Mouse (Mus musculus): Measurements from ENCODE around the gene Ascl4. TPM values are rescaled to one million over a fixed set of nuclear protein-coding genes. Genes with fewer than 3 reads are reported as not detected.
A peak's percentile ranks its signal among the peaks of the same experiment; 100 is the strongest.

The Ascl4 gene
- polyA plus RNA-seq, 1 experiment from 2014 or later: 0.49 TPM

- Histone ChIP-seq H3K27ac (replicated peaks) (peak overlapping the region; percentile 89), H3K36me3 (peaks cover 36% of the 10 kb centered on the region), H3K9me3 (replicated peaks) (no peaks in the 10 kb centered on the region), H3K4me1 (peaks cover 11% of the 10 kb centered on the region), H3K27me3 (ENCODE audit: low read depth, poor library complexity, severe bottlenecking) (no peaks in the 10 kb centered on the region), H3K4me3 (peak overlapping the region; percentile 84)
- WGBS: 9% methylated on average over 20 of the region's 20 CpGs
- DNase-seq (ENCODE audit: low spot score): no peak
These were observed 29.5 kb downstream of the Ascl4 start for GRCm38 (mm10) chr10:85956871-85957419.

GRCm38 (mm10) chr10:85957464-85957950, 30.0 kb downstream of the Ascl4 start, which contains the start of gene Rtcb:
Rtcb (minus strand) TSS chr10:85957823.
- H3K9me3 ChIP-seq (replicated peaks): no peaks in the 10 kb centered on the region
- peaks cover 11% of the 10 kb centered on the region for H3K4me1 ChIP-seq
- H3K36me3 ChIP-seq: peaks cover 31% of the 10 kb centered on the region
- H3K4me3 ChIP-seq: peak within 1 kb of the TSS; percentile 84
- DNase-seq (ENCODE audit: low spot score): peak; percentile 94
- no peaks in the 10 kb centered on the region for H3K27me3 ChIP-seq (ENCODE audit: low read depth, poor library complexity, severe bottlenecking)
- 0% methylated on average over 38 of the region's 38 CpGs for WGBS
- peak within 1 kb of the TSS; percentile 89 for H3K27ac ChIP-seq (replicated peaks)

- Histone ChIP-seq H3K9me3 (replicated peaks) (no peaks in the 10 kb centered on the region), H3K27ac (replicated peaks) (no peak overlapping the region), H3K4me1 (0 out of 2 replicates have a peak, but pooled peaks cover 3% of the 10 kb centered on the region), H3K36me3 (no peaks in the 10 kb centered on the region), H3K27me3 (ENCODE audit: low read depth, poor library complexity, severe bottlenecking) (no peaks in the 10 kb centered on the region), H3K4me3 (no peak overlapping the region)
- 80% methylated on average over 9 of the region's 9 CpGs for WGBS
- no peak for DNase-seq (ENCODE audit: low spot score)
These were observed 35.4 kb downstream of the Ascl4 start for GRCm38 (mm10) chr10:85962897-85963296.

- no peak for DNase-seq (ENCODE audit: low spot score)
- Histone ChIP-seq H3K27ac (replicated peaks) (no peak overlapping the region), H3K4me3 (no peak overlapping the region), H3K27me3 (ENCODE audit: low read depth, poor library complexity, severe bottlenecking) (no peaks in the 10 kb centered on the region), H3K36me3 (no peaks in the 10 kb centered on the region), H3K4me1 (no peaks in the 10 kb centered on the region), H3K9me3 (replicated peaks) (no peaks in the 10 kb centered on the region)
- WGBS: 92% methylated on average over 7 of the region's 7 CpGs
These were observed 36.8 kb downstream of the Ascl4 start for GRCm38 (mm10) chr10:85964316-85964715.

GRCm38 (mm10) chr10:85966476-85966875, 39.0 kb downstream of the Ascl4 start:
- no peak for DNase-seq (ENCODE audit: low spot score)
- Histone ChIP-seq H3K27me3 (ENCODE audit: low read depth, poor library complexity, severe bottlenecking) (no peaks in the 10 kb centered on the region), H3K9me3 (replicated peaks) (no peaks in the 10 kb centered on the region), H3K27ac (replicated peaks) (no peak overlapping the region), H3K36me3 (no peaks in the 10 kb centered on the region), H3K4me1 (no peaks in the 10 kb centered on the region), H3K4me3 (no peak overlapping the region)
- 61% methylated on average over 2 of the region's 2 CpGs for WGBS

GRCm38 (mm10) chr10:85967411-85968156, 40.1 kb downstream of the Ascl4 start:
- Histone ChIP-seq H3K4me1 (no peaks in the 10 kb centered on the region), H3K27me3 (ENCODE audit: low read depth, poor library complexity, severe bottlenecking) (no peaks in the 10 kb centered on the region), H3K36me3 (no peaks in the 10 kb centered on the region), H3K4me3 (no peak overlapping the region), H3K27ac (replicated peaks) (no peak overlapping the region), H3K9me3 (replicated peaks) (no peaks in the 10 kb centered on the region)
- WGBS: 65% methylated on average over 17 of the region's 17 CpGs
- no peak for DNase-seq (ENCODE audit: low spot score)

- H3K4me3 ChIP-seq: no peak overlapping the region
- no peaks in the 10 kb centered on the region for H3K36me3 ChIP-seq
- H3K9me3 ChIP-seq (replicated peaks): no peaks in the 10 kb centered on the region
- no peaks in the 10 kb centered on the region for H3K4me1 ChIP-seq
- WGBS: 18% methylated on average over 7 of the region's 7 CpGs
- DNase-seq (ENCODE audit: low spot score): peak; percentile 81
- no peak overlapping the region for H3K27ac ChIP-seq (replicated peaks)
- no peaks in the 10 kb centered on the region for H3K27me3 ChIP-seq (ENCODE audit: low read depth, poor library complexity, severe bottlenecking)
These were observed 40.7 kb downstream of the Ascl4 start for GRCm38 (mm10) chr10:85968157-85968634.

GRCm38 (mm10) chr10:85968731-85969130, 41.2 kb downstream of the Ascl4 start:
- WGBS: 52% methylated on average over 2 of the region's 2 CpGs
- H3K4me1 ChIP-seq: no peaks in the 10 kb centered on the region
- H3K9me3 ChIP-seq (replicated peaks): no peaks in the 10 kb centered on the region
- H3K36me3 ChIP-seq: no peaks in the 10 kb centered on the region
- no peak overlapping the region for H3K27ac ChIP-seq (replicated peaks)
- no peaks in the 10 kb centered on the region for H3K27me3 ChIP-seq (ENCODE audit: low read depth, poor library complexity, severe bottlenecking)
- no peak overlapping the region for H3K4me3 ChIP-seq
- DNase-seq (ENCODE audit: low spot score): no peak

GRCm38 (mm10) chr10:85969894-85970620, 42.6 kb downstream of the Ascl4 start:
- no peaks in the 10 kb centered on the region for H3K4me1 ChIP-seq
- no peaks in the 10 kb centered on the region for H3K27me3 ChIP-seq (ENCODE audit: low read depth, poor library complexity, severe bottlenecking)
- WGBS: 71% methylated on average over 8 of the region's 8 CpGs
- H3K9me3 ChIP-seq (replicated peaks): peaks cover 3% of the 10 kb centered on the region; the same call in 1 of the 2 replicates
- H3K36me3 ChIP-seq: no peaks in the 10 kb centered on the region
- H3K4me3 ChIP-seq: no peak overlapping the region
- no peak for DNase-seq (ENCODE audit: low spot score)
- H3K27ac ChIP-seq (replicated peaks): no peak overlapping the region

- Histone ChIP-seq H3K9me3 (replicated peaks) (peaks cover 3% of the 10 kb centered on the region; the same call in 1 of the 2 replicates), H3K4me3 (no peak overlapping the region), H3K27ac (replicated peaks) (no peak overlapping the region), H3K27me3 (ENCODE audit: low read depth, poor library complexity, severe bottlenecking) (no peaks in the 10 kb centered on the region), H3K36me3 (no peaks in the 10 kb centered on the region), H3K4me1 (no peaks in the 10 kb centered on the region)
- DNase-seq (ENCODE audit: low spot score): no peak
- 87% methylated on average over 9 of the region's 9 CpGs for WGBS
These were observed 44.3 kb downstream of the Ascl4 start for GRCm38 (mm10) chr10:85971826-85972225.

GRCm38 (mm10) chr10:85972915-85973314, 45.4 kb downstream of the Ascl4 start:
- 79% methylated on average over 4 of the region's 4 CpGs for WGBS
- DNase-seq (ENCODE audit: low spot score): no peak
- Histone ChIP-seq H3K27ac (replicated peaks) (no peak overlapping the region), H3K4me3 (no peak overlapping the region), H3K36me3 (no peaks in the 10 kb centered on the region), H3K4me1 (no peaks in the 10 kb centered on the region), H3K27me3 (ENCODE audit: low read depth, poor library complexity, severe bottlenecking) (no peaks in the 10 kb centered on the region), H3K9me3 (replicated peaks) (peaks cover 3% of the 10 kb centered on the region; the same call in 1 of the 2 replicates)

GRCm38 (mm10) chr10:85989412-85990115, 62.1 kb downstream of the Ascl4 start:
- WGBS: 84% methylated on average over 6 of the region's 6 CpGs
- no peaks in the 10 kb centered on the region for H3K9me3 ChIP-seq (replicated peaks)
- no peak overlapping the region for H3K4me3 ChIP-seq
- H3K36me3 ChIP-seq: no peaks in the 10 kb centered on the region
- no peak overlapping the region for H3K27ac ChIP-seq (replicated peaks)
- no peak for DNase-seq (ENCODE audit: low spot score)
- H3K27me3 ChIP-seq (ENCODE audit: low read depth, poor library complexity, severe bottlenecking): no peaks in the 10 kb centered on the region
- H3K4me1 ChIP-seq: no peaks in the 10 kb centered on the region
